Mouse (Mus musculus) forebrain, embryonic 10.5 days (tissue): ENCODE measurements at regions not wholly inside any gene's neighbourhood (a gene's known extent, or its start where the extent isn't known, plus 50 kb on each side); places are given as distances from the start of the nearest gene placed in this dataset.

Experiments
- DNase-seq: peaks from one replicate; pipeline ENCODE4 v3.0.0-alpha.2; 2017; ENCODE audit warnings: low spot score; ENCODE audit errors: extremely low spot score
- H3K27ac ChIP-seq: fragments of 300-500 bp; sonication (generic); 2 replicates; pipeline ENCODE4 v1.5.1; 2016; ENCODE audit warnings: mild to moderate bottlenecking
- H3K27me3 ChIP-seq: fragments of 300-500 bp; sonication (generic); 2 replicates; pipeline ENCODE4 v1.6.1; 2016; ENCODE audit warnings: mild to moderate bottlenecking; ENCODE audit not compliant: poor library complexity, severe bottlenecking
- H3K36me3 ChIP-seq: fragments of 300-500 bp; sonication (generic); replicated peaks from 2 replicates; pipeline ENCODE4 v1.6.1; 2016; ENCODE audit warnings: mild to moderate bottlenecking, moderate library complexity
- H3K4me1 ChIP-seq: fragments of 300-500 bp; sonication (generic); 2 replicates; pipeline ENCODE4 v1.6.1; 2016
- H3K4me3 ChIP-seq: fragments of 300-500 bp; sonication (generic); 2 replicates; pipeline ENCODE4 v1.5.1; 2016; ENCODE audit warnings: mild to moderate bottlenecking, moderate library complexity
- H3K9me3 ChIP-seq: fragments of 300-500 bp; sonication (generic); 2 replicates; pipeline ENCODE4 v1.6.1; 2016; ENCODE audit warnings: mild to moderate bottlenecking, moderate library complexity
- WGBS: fragments of 180-500 bp; shearing (Covaris S2); methylation state at CpG from one replicate; pipeline ENCODE4 v1.1.7; 2016; 5-methylcytosine and 5-hydroxymethylcytosine counted together

DNA sequence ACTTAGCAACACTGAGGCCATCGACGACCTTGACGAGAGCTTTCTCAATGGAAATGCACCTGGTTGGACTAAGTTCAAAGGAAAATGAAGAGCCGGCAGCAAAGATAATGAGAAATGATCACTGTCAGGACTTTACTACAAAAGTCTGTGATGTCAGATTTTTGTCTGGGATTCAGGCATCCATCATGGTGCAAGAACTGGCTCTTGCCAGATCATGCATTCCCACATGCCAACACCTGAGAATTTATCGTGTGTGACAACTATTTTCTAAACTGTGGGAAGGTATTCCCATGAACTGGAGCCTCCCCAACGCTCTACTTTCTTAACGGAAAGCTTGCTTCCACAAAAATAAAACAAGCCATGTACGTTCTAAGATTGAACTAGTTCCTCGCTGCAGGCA lies 58.1 kb downstream of the Irx6 start:
- Histone ChIP-seq H3K27me3 (peaks cover 70% of the 10 kb centered on the region), H3K9me3 (no peaks in the 10 kb centered on the region), H3K27ac (no peak overlapping the region), H3K4me3 (no peak overlapping the region), H3K4me1 (peaks cover 22% of the 10 kb centered on the region), H3K36me3 (no peaks in the 10 kb centered on the region)
- no peak for DNase-seq
- WGBS = 94% methylated on average over 9 of the region's 9 CpGs

- Histone ChIP-seq H3K4me1 (peaks cover 54% of the 10 kb centered on the region), H3K27me3 (peaks cover 95% of the 10 kb centered on the region), H3K36me3 (no peaks in the 10 kb centered on the region), H3K27ac (no peak overlapping the region), H3K4me3 (no peak overlapping the region), H3K9me3 (no peaks in the 10 kb centered on the region)
- WGBS = 77% methylated on average over 9 of the region's 9 CpGs
- no peak for DNase-seq
Measured at GRCm38 (mm10) chr8:92735646-92736045, 61.6 kb downstream of the Irx6 start.

- Histone ChIP-seq H3K27ac (0 out of 2 replicates have a peak overlapping the region, but pooled peaks have one; percentile 51), H3K27me3 (peaks cover 92% of the 10 kb centered on the region), H3K9me3 (no peaks in the 10 kb centered on the region), H3K4me1 (peaks cover 70% of the 10 kb centered on the region), H3K36me3 (no peaks in the 10 kb centered on the region), H3K4me3 (no peak overlapping the region)
- WGBS = 17% methylated on average over 1 of the region's 1 CpGs
- peak; percentile 28 for DNase-seq
Measured at GRCm38 (mm10) chr8:92738080-92738479, 64.0 kb downstream of the Irx6 start.

DNA sequence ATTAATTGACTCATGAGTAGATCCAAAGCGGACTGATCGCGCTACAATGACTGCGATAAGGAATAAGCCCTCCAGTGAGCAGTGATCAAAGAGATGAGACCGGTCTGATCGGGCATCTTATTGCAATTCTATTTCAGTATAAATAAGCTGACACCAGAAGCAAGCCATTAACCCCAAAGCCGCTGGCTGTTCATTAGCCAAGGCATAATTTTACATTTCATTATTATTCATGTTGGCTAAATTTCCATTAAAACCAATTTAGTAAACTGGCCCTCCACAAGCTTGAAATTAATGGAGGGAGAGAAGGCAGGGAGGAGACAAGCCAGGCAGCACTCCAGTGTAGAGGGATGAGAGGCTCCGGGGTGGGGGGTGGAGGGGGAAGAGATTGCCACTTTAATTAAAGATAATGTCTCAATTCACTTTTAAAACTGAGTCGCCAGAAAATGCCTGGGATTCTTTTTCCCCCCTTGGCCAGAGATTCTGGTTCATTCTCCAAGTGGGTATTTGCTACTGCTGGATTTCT lies 66.3 kb downstream of the Irx6 start:
- no peak overlapping the region for H3K27ac ChIP-seq

DNA sequence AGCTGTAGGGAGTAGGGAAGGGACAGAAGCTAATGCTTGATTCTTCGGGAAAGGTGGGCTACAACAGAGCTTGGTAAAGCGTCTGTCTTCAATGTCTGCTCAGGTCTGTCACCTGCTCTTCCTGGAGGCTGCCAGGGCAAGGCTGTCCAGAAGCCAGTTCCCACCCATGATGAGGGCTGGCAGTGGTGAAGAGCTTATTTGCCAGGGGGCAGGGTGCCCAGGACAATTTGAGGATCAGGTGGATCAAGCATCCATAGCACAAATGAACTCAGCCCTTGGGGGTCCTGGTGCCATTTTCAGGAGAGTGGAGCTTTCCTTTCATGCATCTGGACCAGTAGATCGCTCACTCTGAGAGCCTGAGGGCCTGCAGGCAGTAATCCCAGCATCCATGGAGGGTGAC lies 67.7 kb downstream of the Irx6 start:
- Histone ChIP-seq H3K4me1 (peaks cover 60% of the 10 kb centered on the region), H3K9me3 (no peaks in the 10 kb centered on the region), H3K27ac (peak overlapping the region; percentile 56; the same call in 1 of the 2 replicates), H3K36me3 (no peaks in the 10 kb centered on the region), H3K27me3 (peaks cover 65% of the 10 kb centered on the region), H3K4me3 (no peak overlapping the region)
- WGBS = 86% methylated on average over 3 of the region's 3 CpGs
- no peak for DNase-seq

More for the DNA sequence above, 66.3 kb downstream of the Irx6 start:
- Histone ChIP-seq H3K36me3 (no peaks in the 10 kb centered on the region), H3K4me1 (peaks cover 75% of the 10 kb centered on the region), H3K27me3 (peaks cover 74% of the 10 kb centered on the region), H3K9me3 (no peaks in the 10 kb centered on the region), H3K4me3 (no peak overlapping the region)
- 85% methylated on average over 9 of the region's 9 CpGs for WGBS
- no peak for DNase-seq

DNA sequence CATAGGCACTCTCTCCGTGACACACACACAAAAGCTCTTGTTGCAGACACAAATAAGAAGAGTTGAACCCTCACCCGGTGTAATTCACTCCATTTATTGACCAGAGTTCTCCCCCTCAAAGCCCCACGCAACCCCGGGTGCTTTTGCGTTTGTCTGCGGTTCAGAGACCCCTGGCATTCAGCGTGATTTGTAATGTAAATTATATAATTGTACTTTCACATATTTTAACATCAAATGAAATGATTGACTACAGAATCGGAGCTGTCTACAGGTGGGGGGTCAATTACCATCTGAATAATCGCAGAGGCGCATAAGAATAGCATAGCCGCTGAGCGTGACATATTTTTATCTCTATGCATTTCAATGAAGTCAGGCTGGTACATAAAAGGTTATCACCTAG lies 69.0 kb downstream of the Irx6 start:
- Histone ChIP-seq H3K27me3 (peaks cover 52% of the 10 kb centered on the region), H3K4me3 (no peak overlapping the region), H3K27ac (peak overlapping the region; percentile 56), H3K36me3 (no peaks in the 10 kb centered on the region), H3K4me1 (peaks cover 59% of the 10 kb centered on the region), H3K9me3 (no peaks in the 10 kb centered on the region)
- no peak for DNase-seq
- WGBS = 40% methylated on average over 12 of the region's 12 CpGs

DNA sequence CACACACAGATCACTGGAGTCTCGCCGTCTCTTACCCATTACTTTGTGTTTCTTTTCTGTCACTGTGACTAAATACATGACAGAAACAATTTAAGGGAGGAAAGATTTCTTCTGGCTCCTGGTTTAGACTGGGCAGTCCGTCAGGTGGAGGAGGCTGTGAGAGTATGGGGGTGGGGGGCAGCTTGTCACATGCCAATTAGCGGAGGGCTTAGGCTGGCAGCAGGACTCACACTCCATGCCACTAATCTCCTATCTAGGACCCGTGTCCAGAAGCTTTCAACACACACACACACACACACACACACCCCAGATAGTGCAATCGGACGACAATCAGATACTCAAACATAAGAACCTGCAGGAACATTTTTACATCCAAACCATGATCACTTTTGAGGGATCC lies 73.0 kb downstream of the Irx6 start:
- Histone ChIP-seq H3K4me3 (no peak overlapping the region), H3K4me1 (peaks cover 32% of the 10 kb centered on the region), H3K9me3 (no peaks in the 10 kb centered on the region), H3K27me3 (peaks cover 14% of the 10 kb centered on the region), H3K27ac (no peak overlapping the region), H3K36me3 (no peaks in the 10 kb centered on the region)
- 77% methylated on average over 7 of the region's 7 CpGs for WGBS
- DNase-seq = no peak

- Histone ChIP-seq H3K27ac (0 out of 2 replicates have a peak overlapping the region, but pooled peaks have one; percentile 26), H3K9me3 (no peaks in the 10 kb centered on the region), H3K27me3 (peaks cover 8% of the 10 kb centered on the region), H3K4me1 (peaks cover 23% of the 10 kb centered on the region), H3K36me3 (no peaks in the 10 kb centered on the region), H3K4me3 (no peak overlapping the region)
- DNase-seq = no peak
- 68% methylated on average over 6 of the region's 6 CpGs for WGBS
Measured at GRCm38 (mm10) chr8:92747951-92748350, 73.9 kb downstream of the Irx6 start.

- H3K4me3 ChIP-seq = no peak overlapping the region
- H3K27ac ChIP-seq = no peak overlapping the region
- H3K36me3 ChIP-seq = no peaks in the 10 kb centered on the region
- DNase-seq = no peak
- peaks cover 29% of the 10 kb centered on the region for H3K27me3 ChIP-seq
- WGBS = 88% methylated on average over 3 of the region's 3 CpGs
- peaks cover 11% of the 10 kb centered on the region for H3K4me1 ChIP-seq
- H3K9me3 ChIP-seq = peaks cover 5% of the 10 kb centered on the region; the same call in 1 of the 2 replicates
Measured at GRCm38 (mm10) chr8:92759848-92760247, 67.2 kb upstream of the Mmp2 start.

DNA sequence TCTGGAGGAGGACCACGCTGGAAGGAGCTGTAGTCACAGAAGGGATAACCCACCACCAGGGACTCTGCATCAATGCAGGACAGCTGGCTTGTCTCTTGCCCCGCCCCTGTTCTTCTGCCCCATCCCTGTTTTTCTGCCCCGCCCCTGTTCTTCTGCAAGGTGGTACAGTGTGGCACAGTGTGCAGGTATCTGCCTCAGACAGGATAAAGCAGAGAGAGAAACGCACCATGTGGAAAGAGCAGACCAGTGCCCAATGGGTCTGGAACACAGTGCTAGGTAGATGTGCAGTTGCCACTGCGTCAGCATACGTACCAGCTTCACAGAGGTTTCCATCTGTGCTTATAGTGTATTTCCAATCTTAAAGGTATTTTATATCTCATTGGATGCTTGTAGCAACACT lies 66.2 kb upstream of the Mmp2 start:
- Histone ChIP-seq H3K4me1 (peaks cover 11% of the 10 kb centered on the region), H3K4me3 (no peak overlapping the region), H3K27me3 (peaks cover 29% of the 10 kb centered on the region), H3K36me3 (no peaks in the 10 kb centered on the region), H3K9me3 (peaks cover 5% of the 10 kb centered on the region; the same call in 1 of the 2 replicates), H3K27ac (no peak overlapping the region)
- 94% methylated on average over 6 of the region's 6 CpGs for WGBS
- DNase-seq = no peak

GRCm38 (mm10) chr8:92761959-92762600 lies 65.0 kb upstream of the Mmp2 start:
- 16% methylated on average over 18 of the region's 18 CpGs for WGBS

DNA sequence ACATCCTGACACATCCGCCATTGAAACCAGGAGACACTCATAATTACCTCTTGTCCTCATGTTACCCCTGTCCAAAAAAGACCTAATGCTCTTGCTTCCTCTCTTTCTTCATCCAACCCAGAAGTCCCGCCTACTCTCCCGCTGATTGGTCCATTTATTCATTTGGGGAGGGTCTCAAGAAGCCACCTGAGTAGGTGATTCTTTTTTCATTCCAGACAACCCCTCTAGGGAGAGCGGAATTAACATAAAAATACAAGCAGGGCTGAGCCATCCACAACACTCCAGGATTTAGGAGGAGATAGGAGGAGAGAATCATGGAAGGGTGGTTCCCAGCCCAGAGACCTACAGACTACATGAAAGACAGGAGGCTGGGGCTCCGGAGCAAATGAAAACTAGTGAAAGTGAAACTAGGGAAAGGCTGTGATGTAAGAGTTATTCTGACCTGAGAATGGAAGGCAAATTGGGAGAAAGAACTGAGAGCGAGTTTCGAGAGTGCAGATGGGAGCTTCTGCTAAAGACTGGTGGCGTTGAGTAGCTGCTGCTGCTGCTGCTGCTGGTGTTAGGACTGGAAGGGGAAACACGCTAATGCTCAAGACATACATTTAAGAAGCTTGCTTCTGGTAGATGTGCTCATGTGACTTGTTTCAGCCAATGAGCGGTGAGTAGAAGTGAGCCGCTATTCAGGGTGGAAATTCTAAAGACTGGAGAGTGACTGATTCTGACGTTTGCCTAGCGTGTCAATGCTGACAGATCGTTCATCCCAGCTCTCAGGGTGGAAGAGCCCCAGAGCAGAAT lies 55.0 kb upstream of the Mmp2 start:
- H3K4me1 ChIP-seq = peaks cover 11% of the 10 kb centered on the region
- no peak overlapping the region for H3K27ac ChIP-seq
- H3K36me3 ChIP-seq = no peaks in the 10 kb centered on the region
- 60% methylated on average over 14 of the region's 14 CpGs for WGBS
- no peak overlapping the region for H3K4me3 ChIP-seq
- no peak for DNase-seq
- peaks cover 14% of the 10 kb centered on the region; the same call in 1 of the 2 replicates for H3K27me3 ChIP-seq
- no peaks in the 10 kb centered on the region for H3K9me3 ChIP-seq

More at GRCm38 (mm10) chr8:92761959-92762600, 65.0 kb upstream of the Mmp2 start:
- peaks cover 11% of the 10 kb centered on the region for H3K4me1 ChIP-seq
- peak overlapping the region; percentile 26 for H3K4me3 ChIP-seq
- no peaks in the 10 kb centered on the region for H3K36me3 ChIP-seq
- no peak for DNase-seq
- H3K27me3 ChIP-seq = peaks cover 29% of the 10 kb centered on the region
- H3K9me3 ChIP-seq = peaks cover 5% of the 10 kb centered on the region; the same call in 1 of the 2 replicates
- peak overlapping the region; percentile 40 for H3K27ac ChIP-seq

DNA sequence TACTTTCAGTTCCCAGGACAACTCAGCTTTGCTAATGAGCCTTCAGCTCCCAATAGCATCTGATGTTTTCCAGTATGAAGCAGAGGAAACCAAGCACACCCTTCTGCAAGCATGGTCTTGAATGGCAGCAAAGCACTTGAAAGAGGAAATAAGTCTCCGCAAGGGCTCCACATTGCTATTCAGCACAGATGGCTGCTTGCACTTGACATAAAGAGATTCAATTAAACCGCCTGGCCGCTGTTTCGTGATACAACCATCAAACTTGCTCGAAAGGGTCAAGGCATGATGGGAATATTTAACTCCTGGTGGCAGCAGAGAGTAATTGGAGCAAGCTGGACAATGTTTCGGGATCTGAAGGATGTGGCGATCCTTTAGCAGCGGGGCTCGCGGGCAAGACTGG lies 54.3 kb upstream of the Mmp2 start:
- Histone ChIP-seq H3K36me3 (no peaks in the 10 kb centered on the region), H3K27ac (no peak overlapping the region), H3K27me3 (peaks cover 15% of the 10 kb centered on the region; the same call in 1 of the 2 replicates), H3K4me3 (no peak overlapping the region), H3K4me1 (peaks cover 17% of the 10 kb centered on the region), H3K9me3 (no peaks in the 10 kb centered on the region)
- no peak for DNase-seq
- 90% methylated on average over 10 of the region's 10 CpGs for WGBS
